Mouse (Mus musculus): Measurements from ENCODE around the gene Tnfrsf12a. TPM values are rescaled to one million over a fixed set of nuclear protein-coding genes. Genes with fewer than 3 reads are reported as not detected.

Gene Tnfrsf12a
- polyA plus RNA-seq, 1 experiment from 2014 or later = 24.1 TPM

- Histone ChIP-seq H3K27me3 (ENCODE audit: control insufficient read depth, insufficient read depth, low read length) (peaks cover 6% of the 10 kb centered on the region; the same call in 1 of the 2 replicates), H3K9me3 (replicated peaks; ENCODE audit: control insufficient read depth, low read length) (no peaks in the 10 kb centered on the region), H3K4me2 (ENCODE audit: low read depth, low read length) (no peak overlapping the region), H3K36me3 (ENCODE audit: control insufficient read depth, insufficient read depth, low read length) (no peaks in the 10 kb centered on the region), H3K9ac (ENCODE audit: low read length) (no peak overlapping the region), H3K4me3 (replicated peaks; ENCODE audit: low read length) (no peak overlapping the region), H3K4me1 (ENCODE audit: control insufficient read depth, insufficient read depth, low read length) (no peaks in the 10 kb centered on the region), H3K27ac (ENCODE audit: low read length) (no peak overlapping the region)
- WGBS = 70% methylated on average over 7 of the region's 7 CpGs
- ATAC-seq (ENCODE audit: insufficient read depth, low FRiP score) = no peak
Observed at GRCm38 (mm10) chr17:23705525-23706104, 28.3 kb upstream of the Tnfrsf12a start.

GRCm38 (mm10) chr17:23704741-23705140 is 27.5 kb upstream of the Tnfrsf12a start:
- no peak overlapping the region for H3K9ac ChIP-seq (ENCODE audit: low read length)
- H3K4me2 ChIP-seq (ENCODE audit: low read depth, low read length) = no peak overlapping the region
- H3K27ac ChIP-seq (ENCODE audit: low read length) = no peak overlapping the region
- no peak overlapping the region for H3K4me3 ChIP-seq (replicated peaks; ENCODE audit: low read length)
- no peak for ATAC-seq (ENCODE audit: insufficient read depth, low FRiP score)
- 0 out of 2 replicates have a peak, but pooled peaks cover 3% of the 10 kb centered on the region for H3K4me1 ChIP-seq (ENCODE audit: control insufficient read depth, insufficient read depth, low read length)
- no peaks in the 10 kb centered on the region for H3K9me3 ChIP-seq (replicated peaks; ENCODE audit: control insufficient read depth, low read length)
- peaks cover 7% of the 10 kb centered on the region; the same call in 1 of the 2 replicates for H3K27me3 ChIP-seq (ENCODE audit: control insufficient read depth, insufficient read depth, low read length)
- WGBS = 45% methylated on average over 7 of the region's 7 CpGs
- H3K36me3 ChIP-seq (ENCODE audit: control insufficient read depth, insufficient read depth, low read length) = no peaks in the 10 kb centered on the region

GRCm38 (mm10) chr17:23703301-23703700 is 26.0 kb upstream of the Tnfrsf12a start:
- no peaks in the 10 kb centered on the region for H3K36me3 ChIP-seq (ENCODE audit: control insufficient read depth, insufficient read depth, low read length)
- no peaks in the 10 kb centered on the region for H3K9me3 ChIP-seq (replicated peaks; ENCODE audit: control insufficient read depth, low read length)
- no peak overlapping the region for H3K27ac ChIP-seq (ENCODE audit: low read length)
- H3K4me1 ChIP-seq (ENCODE audit: control insufficient read depth, insufficient read depth, low read length) = peaks cover 5% of the 10 kb centered on the region; the same call in 1 of the 2 replicates
- ATAC-seq (ENCODE audit: insufficient read depth, low FRiP score) = no peak
- H3K27me3 ChIP-seq (ENCODE audit: control insufficient read depth, insufficient read depth, low read length) = peaks cover 10% of the 10 kb centered on the region; the same call in 1 of the 2 replicates
- no peak overlapping the region for H3K4me2 ChIP-seq (ENCODE audit: low read depth, low read length)
- H3K9ac ChIP-seq (ENCODE audit: low read length) = no peak overlapping the region
- H3K4me3 ChIP-seq (replicated peaks; ENCODE audit: low read length) = no peak overlapping the region
- WGBS = 81% methylated on average over 9 of the region's 9 CpGs

- H3K36me3 ChIP-seq (ENCODE audit: control insufficient read depth, insufficient read depth, low read length) = no peaks in the 10 kb centered on the region
- peak overlapping the region; percentile 68 for H3K9ac ChIP-seq (ENCODE audit: low read length)
- peak; percentile 95 for ATAC-seq (ENCODE audit: insufficient read depth, low FRiP score)
- peak overlapping the region; percentile 100 for H3K4me2 ChIP-seq (ENCODE audit: low read depth, low read length)
- WGBS = under 1% methylated on average over 28 of the region's 28 CpGs
- peaks cover 10% of the 10 kb centered on the region; the same call in 1 of the 2 replicates for H3K27me3 ChIP-seq (ENCODE audit: control insufficient read depth, insufficient read depth, low read length)
- H3K27ac ChIP-seq (ENCODE audit: low read length) = no peak overlapping the region
- H3K9me3 ChIP-seq (replicated peaks; ENCODE audit: control insufficient read depth, low read length) = no peaks in the 10 kb centered on the region
- peaks cover 5% of the 10 kb centered on the region; the same call in 1 of the 2 replicates for H3K4me1 ChIP-seq (ENCODE audit: control insufficient read depth, insufficient read depth, low read length)
- peak overlapping the region; percentile 69 for H3K4me3 ChIP-seq (replicated peaks; ENCODE audit: low read length)
Observed at GRCm38 (mm10) chr17:23700079-23700478, 22.8 kb upstream of the Tnfrsf12a start.

- Histone ChIP-seq H3K4me2 (ENCODE audit: low read depth, low read length) (peak overlapping the region; percentile 100), H3K4me1 (ENCODE audit: control insufficient read depth, insufficient read depth, low read length) (peaks cover 5% of the 10 kb centered on the region; the same call in 1 of the 2 replicates), H3K36me3 (ENCODE audit: control insufficient read depth, insufficient read depth, low read length) (no peaks in the 10 kb centered on the region), H3K27me3 (ENCODE audit: control insufficient read depth, insufficient read depth, low read length) (peaks cover 10% of the 10 kb centered on the region; the same call in 1 of the 2 replicates), H3K9me3 (replicated peaks; ENCODE audit: control insufficient read depth, low read length) (no peaks in the 10 kb centered on the region), H3K27ac (ENCODE audit: low read length) (no peak overlapping the region), H3K9ac (ENCODE audit: low read length) (peak overlapping the region; percentile 68), H3K4me3 (replicated peaks; ENCODE audit: low read length) (peak overlapping the region; percentile 69)
- WGBS = under 1% methylated on average over 99 of the region's 101 CpGs
- ATAC-seq (ENCODE audit: insufficient read depth, low FRiP score) = peak; percentile 45; the same call in 1 of the 2 replicates
Observed at GRCm38 (mm10) chr17:23699131-23700077, 22.1 kb upstream of the Tnfrsf12a start.

- Histone ChIP-seq H3K9ac (ENCODE audit: low read length) (no peak overlapping the region), H3K27ac (ENCODE audit: low read length) (no peak overlapping the region), H3K36me3 (ENCODE audit: control insufficient read depth, insufficient read depth, low read length) (no peaks in the 10 kb centered on the region), H3K4me2 (ENCODE audit: low read depth, low read length) (no peak overlapping the region), H3K27me3 (ENCODE audit: control insufficient read depth, insufficient read depth, low read length) (peaks cover 5% of the 10 kb centered on the region; the same call in 1 of the 2 replicates), H3K4me1 (ENCODE audit: control insufficient read depth, insufficient read depth, low read length) (peaks cover 5% of the 10 kb centered on the region; the same call in 1 of the 2 replicates), H3K9me3 (replicated peaks; ENCODE audit: control insufficient read depth, low read length) (no peaks in the 10 kb centered on the region), H3K4me3 (replicated peaks; ENCODE audit: low read length) (no peak overlapping the region)
- no peak for ATAC-seq (ENCODE audit: insufficient read depth, low FRiP score)
- 23% methylated on average over 3 of the region's 3 CpGs for WGBS
Observed at GRCm38 (mm10) chr17:23695801-23696200, 18.5 kb upstream of the Tnfrsf12a start.

GRCm38 (mm10) chr17:23694491-23694890 is 17.2 kb upstream of the Tnfrsf12a start:
- H3K4me3 ChIP-seq (replicated peaks; ENCODE audit: low read length) = no peak overlapping the region
- no peak overlapping the region for H3K27ac ChIP-seq (ENCODE audit: low read length)
- WGBS = 73% methylated on average over 1 of the region's 1 CpGs
- H3K27me3 ChIP-seq (ENCODE audit: control insufficient read depth, insufficient read depth, low read length) = 0 out of 2 replicates have a peak, but pooled peaks cover 2% of the 10 kb centered on the region
- H3K9ac ChIP-seq (ENCODE audit: low read length) = no peak overlapping the region
- no peak for ATAC-seq (ENCODE audit: insufficient read depth, low FRiP score)
- peaks cover 3% of the 10 kb centered on the region; the same call in 1 of the 2 replicates for H3K4me1 ChIP-seq (ENCODE audit: control insufficient read depth, insufficient read depth, low read length)
- H3K4me2 ChIP-seq (ENCODE audit: low read depth, low read length) = no peak overlapping the region
- no peaks in the 10 kb centered on the region for H3K36me3 ChIP-seq (ENCODE audit: control insufficient read depth, insufficient read depth, low read length)
- H3K9me3 ChIP-seq (replicated peaks; ENCODE audit: control insufficient read depth, low read length) = no peaks in the 10 kb centered on the region

GRCm38 (mm10) chr17:23683856-23684672 is 6.8 kb upstream of the Tnfrsf12a start, which contains the start of gene Cldn9:
Gene Cldn9 (minus strand): TSS chr17:23684026.
- no peaks in the 10 kb centered on the region for H3K36me3 ChIP-seq (ENCODE audit: control insufficient read depth, insufficient read depth, low read length)
- H3K27me3 ChIP-seq (ENCODE audit: control insufficient read depth, insufficient read depth, low read length) = peaks cover 25% of the 10 kb centered on the region
- H3K4me1 ChIP-seq (ENCODE audit: control insufficient read depth, insufficient read depth, low read length) = peaks cover 20% of the 10 kb centered on the region; the same call in 1 of the 2 replicates
- H3K9me3 ChIP-seq (replicated peaks; ENCODE audit: control insufficient read depth, low read length) = no peaks in the 10 kb centered on the region
- WGBS = 20% methylated on average over 15 of the region's 15 CpGs
- ATAC-seq (ENCODE audit: insufficient read depth, low FRiP score) = no peak; the same call in 1 of the 2 replicates
- peak within 1 kb of the TSS; percentile 17 for H3K4me2 ChIP-seq (ENCODE audit: low read depth, low read length)
- peak within 1 kb of the TSS; percentile 16; the same call in 1 of the 2 replicates for H3K9ac ChIP-seq (ENCODE audit: low read length)
- H3K4me3 ChIP-seq (replicated peaks; ENCODE audit: low read length) = no peak within 1 kb of the TSS
- no peak within 1 kb of the TSS for H3K27ac ChIP-seq (ENCODE audit: low read length)
